Mouse (Mus musculus): Measurements from ENCODE around the gene Rab3gap1.
A peak's percentile ranks its signal among the peaks of the same experiment; 100 is the strongest.

Rab3gap1 gene

GRCm38 (mm10) chr1:127868300-127869261 lies at the start of gene Rab3gap1:
Gene Rab3gap1, plus strand, starts transcription at chr1:127868773.
- DNase-seq = peak; percentile 95

GRCm38 (mm10) chr1:127827325-127827724 lies 41.2 kb upstream of the Rab3gap1 start:
- peak; percentile 30 for DNase-seq

- DNase-seq = no peak
These were observed 38.2 kb upstream of the Rab3gap1 start for GRCm38 (mm10) chr1:127830215-127830921.

DNA sequence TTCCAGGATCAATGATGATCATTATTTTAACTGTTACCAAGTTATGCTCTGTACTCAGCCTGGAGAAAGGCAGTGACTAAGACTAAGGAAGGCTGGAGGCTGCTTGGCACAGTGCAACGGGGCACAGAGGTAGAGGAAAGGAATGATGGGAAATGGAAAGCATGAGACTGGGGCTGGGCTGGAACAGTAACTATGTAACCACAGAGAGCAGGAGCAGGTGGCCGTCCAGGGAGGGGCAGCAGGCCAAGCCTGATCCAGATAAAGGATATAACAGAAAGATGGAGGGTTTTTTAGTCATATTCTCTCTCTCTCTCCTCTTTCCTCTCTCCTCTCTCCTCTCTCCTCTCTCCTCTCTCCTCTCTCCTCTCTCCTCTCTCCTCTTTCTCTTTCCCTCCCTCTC lies 34.9 kb upstream of the Rab3gap1 start:
- DNase-seq = no peak

DNA sequence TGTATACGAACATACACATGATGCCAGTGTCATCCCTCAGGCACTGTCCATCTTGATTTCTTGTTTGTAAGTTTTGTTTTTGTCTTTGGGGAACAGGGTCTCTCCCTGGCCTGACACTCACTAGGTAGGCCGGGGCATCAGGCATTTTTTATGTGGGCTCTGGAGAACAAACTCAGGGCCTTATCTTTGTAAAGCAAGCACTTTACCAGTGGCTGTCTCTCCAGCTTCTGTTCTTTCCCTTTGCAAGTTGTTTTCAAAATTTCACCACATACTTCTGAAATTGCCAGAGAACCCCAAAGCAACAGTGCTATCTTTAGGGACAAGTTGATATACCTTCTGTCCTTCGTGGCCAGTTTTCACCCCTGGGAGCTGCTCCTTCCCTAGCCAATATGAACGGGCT lies 34.4 kb upstream of the Rab3gap1 start:
- DNase-seq = no peak

GRCm38 (mm10) chr1:127836619-127837018 lies 32.0 kb upstream of the Rab3gap1 start:
- DNase-seq = no peak

GRCm38 (mm10) chr1:127838602-127839001 lies 30.0 kb upstream of the Rab3gap1 start:
- no peak for DNase-seq

GRCm38 (mm10) chr1:127845472-127845871 lies 23.1 kb upstream of the Rab3gap1 start:
- DNase-seq = no peak

DNA sequence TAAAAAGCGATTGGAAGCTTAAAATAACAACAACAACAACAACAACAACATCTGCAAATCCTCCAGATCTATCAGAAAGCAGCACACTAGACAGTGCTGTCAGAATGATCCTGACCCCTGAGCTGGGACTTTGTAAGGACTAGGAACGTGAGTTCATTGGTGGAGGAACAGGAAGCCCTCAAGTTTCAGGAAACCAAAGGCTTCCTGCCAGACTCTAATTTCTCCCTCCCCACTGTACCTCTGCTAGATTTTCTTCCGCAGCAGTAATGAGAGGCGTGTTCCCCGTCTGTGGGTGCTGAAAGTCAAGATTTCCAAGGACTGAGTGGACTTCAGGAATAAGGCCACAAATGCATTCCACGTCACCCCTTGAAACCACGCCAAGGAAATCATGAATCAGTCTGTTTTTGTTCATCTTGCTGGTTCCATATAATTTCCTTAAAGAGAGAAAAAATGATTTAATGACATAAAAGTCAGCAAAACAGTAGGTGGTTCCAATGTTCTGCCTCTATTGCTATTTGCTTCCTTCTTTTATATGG lies 18.4 kb upstream of the Rab3gap1 start:
- DNase-seq = peak; percentile 34

DNA sequence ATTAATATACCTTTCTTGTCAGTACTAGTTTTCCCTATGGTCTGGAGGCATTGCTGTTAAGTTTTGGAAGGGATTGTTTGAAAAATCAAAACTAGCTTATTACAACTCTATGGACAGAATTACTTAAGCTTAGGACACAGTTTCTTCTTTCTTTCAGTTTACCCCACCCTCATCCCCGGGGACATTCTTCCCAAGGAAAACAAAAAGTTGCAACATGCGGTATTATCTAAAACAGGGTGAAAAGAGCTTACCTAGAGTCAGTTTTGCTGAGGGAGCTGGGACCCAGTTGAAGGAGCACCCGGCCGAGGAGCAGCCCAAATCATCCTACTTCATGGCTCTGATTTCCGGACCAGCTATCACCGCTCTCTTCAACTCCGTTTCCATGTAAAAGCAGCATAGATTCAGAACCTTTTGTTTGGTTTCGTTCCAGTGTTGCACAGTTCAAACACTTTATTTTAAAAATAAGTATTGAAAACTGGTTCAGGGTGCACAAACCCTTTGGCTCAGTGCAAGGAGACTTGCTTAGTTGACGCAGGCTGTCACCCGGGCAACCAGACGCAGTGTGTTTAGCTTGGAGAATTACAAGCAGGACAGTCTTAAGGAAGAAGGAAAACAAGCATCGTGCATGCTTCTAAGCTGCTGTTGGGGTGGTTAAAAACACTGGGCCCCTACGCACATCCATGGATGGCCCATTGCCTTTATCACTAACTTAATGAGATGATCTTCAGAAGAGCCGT lies 13.9 kb upstream of the Rab3gap1 start, which contains the start of gene Map3k19:
TSS of gene Map3k19 (minus strand) at position 546 of the 737 bp plus-strand sequence.
- DNase-seq = peak; percentile 27

GRCm38 (mm10) chr1:127858945-127859648 lies 9.5 kb upstream of the Rab3gap1 start:
- no peak for DNase-seq

GRCm38 (mm10) chr1:127859799-127860400 lies 8.7 kb upstream of the Rab3gap1 start:
- no peak for DNase-seq

GRCm38 (mm10) chr1:127860492-127860891 lies 8.1 kb upstream of the Rab3gap1 start:
- DNase-seq = no peak

DNA sequence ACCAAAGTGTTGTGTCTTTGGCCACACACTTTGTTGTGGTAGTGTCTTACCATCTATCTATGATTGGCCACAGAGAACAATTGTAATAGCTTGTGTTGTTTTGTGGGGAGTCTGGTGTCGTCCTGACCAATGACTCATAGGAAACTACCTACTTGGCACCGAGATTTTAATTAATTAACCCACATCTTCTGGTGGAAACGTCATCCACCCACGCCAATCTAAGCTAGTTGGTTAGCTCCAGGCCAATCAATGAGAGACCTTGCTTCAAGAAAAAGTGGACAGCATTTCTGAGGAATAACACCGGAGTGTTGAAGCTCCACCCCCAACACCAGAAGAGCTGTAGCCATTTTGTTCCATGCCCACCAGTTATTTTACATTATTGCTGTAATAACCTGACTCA lies 6.7 kb upstream of the Rab3gap1 start:
- no peak for DNase-seq

DNA sequence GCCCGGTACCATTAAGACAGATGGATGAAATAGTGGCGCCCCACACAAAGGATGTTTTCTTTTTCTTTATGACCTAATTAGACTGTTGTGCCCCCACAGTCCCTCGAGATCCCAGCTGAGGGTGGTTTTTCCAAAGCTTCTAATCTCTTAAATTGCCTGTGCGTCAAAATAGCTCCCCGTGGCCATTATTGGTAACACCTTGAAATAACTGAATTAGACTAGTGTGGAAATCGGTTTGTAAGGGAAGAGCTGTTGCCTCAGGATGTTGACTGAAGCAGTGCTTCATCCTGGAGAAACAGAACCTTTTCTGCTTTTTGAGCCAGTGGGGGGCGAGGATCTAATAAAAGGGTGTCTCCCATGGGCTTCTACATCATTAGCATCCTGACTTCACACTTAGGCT lies 4.8 kb upstream of the Rab3gap1 start:
- no peak for DNase-seq

GRCm38 (mm10) chr1:127869276-127869675 lies 703 bp downstream of the Rab3gap1 start:
- peak; percentile 7 for DNase-seq

DNA sequence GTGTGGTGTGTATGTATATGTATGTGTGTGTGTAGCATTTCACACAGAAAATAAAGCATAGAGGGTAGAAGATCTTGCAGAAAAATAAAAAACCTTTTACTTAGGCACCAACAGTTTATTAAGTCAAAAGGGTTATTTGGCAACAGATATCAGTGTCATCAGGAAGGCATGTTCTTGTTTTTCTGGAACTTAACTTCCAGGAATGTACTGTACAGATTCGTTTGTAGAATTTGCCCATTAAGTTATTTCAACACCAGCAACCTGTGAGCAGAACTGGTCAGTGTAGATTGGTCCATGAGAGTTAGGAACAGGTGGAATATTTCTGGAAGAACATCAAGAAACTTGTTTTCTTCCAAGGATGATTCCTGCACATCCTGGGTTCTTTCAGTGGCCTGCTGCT lies 30.8 kb downstream of the Rab3gap1 start:
- DNase-seq = no peak

- peak; percentile 18 for DNase-seq
These were observed 36.3 kb downstream of the Rab3gap1 start for GRCm38 (mm10) chr1:127904774-127905385.

GRCm38 (mm10) chr1:127913116-127913515 lies 44.5 kb downstream of the Rab3gap1 start:
- DNase-seq = no peak

GRCm38 (mm10) chr1:127915316-127915715 lies 46.7 kb downstream of the Rab3gap1 start:
- no peak for DNase-seq

- DNase-seq = no peak
These were observed 47.2 kb downstream of the Rab3gap1 start for GRCm38 (mm10) chr1:127915802-127916201.
